Mouse (Mus musculus) kidney, postnatal 0 days (tissue): ENCODE data around the gene Gm11938. TPM values are rescaled to one million over a fixed set of nuclear protein-coding genes. Genes with fewer than 3 reads are reported as not detected.
"Not testable (repeated sequence)": the region's sequence is repeated elsewhere in the genome, so short reads cannot be mapped to it uniquely, and the experiment has no call there.

ENCODE experiments used
- ATAC-seq: fragments of 200-750 bp; cut with Nextera tagmentation; replicated peaks from 2 replicates; pipeline ENCODE4 v1.8.0; 2017; ENCODE audit warnings: low read depth, moderate number of reproducible peaks, moderate TSS enrichment, moderate library complexity; ENCODE audit not compliant: low FRiP score
- DNase-seq: peaks from one replicate; pipeline ENCODE4 v3.0.0-alpha.2; 2016; ENCODE audit warnings: low spot score
- H3K27ac ChIP-seq: fragments of 300-500 bp; sonication (generic); 2 replicates; pipeline ENCODE4 v1.5.1; 2014; ENCODE audit warnings: mild to moderate bottlenecking
- H3K27me3 ChIP-seq: fragments of 300-500 bp; sonication (generic); 2 replicates; pipeline ENCODE4 v1.6.1; 2014; ENCODE audit warnings: low read length, mixed read lengths; ENCODE audit not compliant: insufficient read depth
- H3K36me3 ChIP-seq: fragments of 300-500 bp; sonication (generic); 2 replicates; pipeline ENCODE4 v1.6.1; 2014; ENCODE audit warnings: low read length, mixed read lengths; ENCODE audit not compliant: insufficient read depth
- H3K4me1 ChIP-seq: fragments of 300-500 bp; sonication (generic); replicated peaks from 2 replicates; pipeline ENCODE4 v1.6.1; 2014; ENCODE audit warnings: antibody characterized with exemption, low read length, mixed read lengths; ENCODE audit not compliant: insufficient read depth
- H3K4me2 ChIP-seq: fragments of 300-500 bp; sonication (generic); 2 replicates; pipeline ENCODE4 v1.6.1; 2014; ENCODE audit warnings: mild to moderate bottlenecking, low read length, moderate library complexity, mixed read lengths
- H3K4me3 ChIP-seq: fragments of 300-500 bp; sonication (generic); replicated peaks from 2 replicates; pipeline ENCODE4 v1.5.1; 2014; ENCODE audit warnings: low read depth, low read length
- H3K9ac ChIP-seq: fragments of 300-500 bp; sonication (generic); 2 replicates; pipeline ENCODE4 v1.6.1; 2014; ENCODE audit warnings: low read depth, low read length
- H3K9me3 ChIP-seq: fragments of 300-500 bp; sonication (generic); replicated peaks from 2 replicates; pipeline ENCODE4 v1.6.1; 2016; ENCODE audit warnings: low read length, inconsistent platforms, mixed read lengths
- CTCF ChIP-seq: IDR thresholded peaks from 2 replicates; pipeline ENCODE4 v1.5.1; 2016; ENCODE audit warnings: antibody characterized with exemption, low read depth, mild to moderate bottlenecking, moderate library complexity
- WGBS: fragments of 180-500 bp; shearing (Covaris S2); extraction: QIAGEN DNeasy Blood & Tissue Kit; methylation state at CpG from one replicate; pipeline ENCODE4 v1.1.7; 2014; 5-methylcytosine and 5-hydroxymethylcytosine counted together
- polyA plus RNA-seq: library from polyadenylated mRNA; unstranded; fragments of >200 nt; fragmentation: Nextera tagmentation; extraction: Ambion mirVana; gene quantifications from 2 replicates; pipeline ENCODE4 v1.2.1, GENCODE M21; 2015

Gene Gm11938
- polyA plus RNA-seq, 1 experiment from 2014 or later = not detected

GRCm38 (mm10) chr11:99609126-99609525 lies 6.0 kb upstream of the Gm11938 start:
- WGBS = 84% methylated on average over 1 of the region's 1 CpGs
- H3K9me3 ChIP-seq = no peaks in the 10 kb centered on the region
- no peak for ATAC-seq
- no peaks in the 10 kb centered on the region for H3K4me1 ChIP-seq
- no peak overlapping the region for H3K4me2 ChIP-seq
- H3K4me3 ChIP-seq = no peak overlapping the region
- DNase-seq = no peak
- no peaks in the 10 kb centered on the region for H3K36me3 ChIP-seq
- no peak overlapping the region for H3K27ac ChIP-seq
- TF ChIP-seq CTCF = no peak
- H3K9ac ChIP-seq = no peak overlapping the region
- H3K27me3 ChIP-seq = no peaks in the 10 kb centered on the region

- not testable (repeated sequence) for ATAC-seq, H3K4me3 ChIP-seq, H3K9ac ChIP-seq, H3K27me3 ChIP-seq, H3K4me2 ChIP-seq, DNase-seq, H3K36me3 ChIP-seq, H3K9me3 ChIP-seq, H3K4me1 ChIP-seq, H3K27ac ChIP-seq
- WGBS = 69% methylated on average over 6 of the region's 6 CpGs
These were observed 5.4 kb downstream of the Gm11938 start, which contains the start of gene Krtap9-3 for GRCm38 (mm10) chr11:99597742-99598141. TSS of gene Krtap9-3 (minus strand) at chr11:99598105.

GRCm38 (mm10) chr11:99590981-99591380 lies 12.1 kb downstream of the Gm11938 start, which contains the start of gene Krtap1-3:
TSS of gene Krtap1-3 (minus strand) at chr11:99591339.
- no peak for DNase-seq
- H3K4me3 ChIP-seq = no peak within 1 kb of the TSS
- no peak for TF ChIP-seq CTCF
- H3K4me2 ChIP-seq = no peak within 1 kb of the TSS
- no peaks in the 10 kb centered on the region for H3K27me3 ChIP-seq
- no peaks in the 10 kb centered on the region for H3K4me1 ChIP-seq
- H3K9ac ChIP-seq = no peak within 1 kb of the TSS
- no peak for ATAC-seq
- WGBS = 82% methylated on average over 6 of the region's 6 CpGs
- H3K9me3 ChIP-seq = no peaks in the 10 kb centered on the region
- H3K36me3 ChIP-seq = no peaks in the 10 kb centered on the region
- no peak within 1 kb of the TSS for H3K27ac ChIP-seq

- no peak for DNase-seq
- TF ChIP-seq CTCF = no peak
- Histone ChIP-seq H3K9me3 (no peaks in the 10 kb centered on the region), H3K27me3 (no peaks in the 10 kb centered on the region), H3K4me1 (no peaks in the 10 kb centered on the region), H3K9ac (no peak overlapping the region), H3K36me3 (no peaks in the 10 kb centered on the region), H3K4me3 (no peak overlapping the region), H3K27ac (no peak overlapping the region), H3K4me2 (no peak overlapping the region)
- 87% methylated on average over 7 of the region's 7 CpGs for WGBS
- no peak for ATAC-seq
These were observed 18.0 kb downstream of the Gm11938 start for GRCm38 (mm10) chr11:99585096-99585495.

- TF ChIP-seq CTCF = no peak
- Histone ChIP-seq H3K27ac (no peak within 1 kb of the TSS), H3K36me3 (no peaks in the 10 kb centered on the region), H3K27me3 (no peaks in the 10 kb centered on the region), H3K9ac (no peak within 1 kb of the TSS), H3K4me2 (no peak within 1 kb of the TSS), H3K4me1 (no peaks in the 10 kb centered on the region), H3K4me3 (no peak within 1 kb of the TSS), H3K9me3 (no peaks in the 10 kb centered on the region)
- ATAC-seq = no peak
- DNase-seq = no peak
- 81% methylated on average over 5 of the region's 5 CpGs for WGBS
These were observed 19.8 kb downstream of the Gm11938 start, which contains the start of gene Krtap1-4 for GRCm38 (mm10) chr11:99583245-99583704. TSS of gene Krtap1-4 (minus strand) at chr11:99583654.

- WGBS = 81% methylated on average over 6 of the region's 6 CpGs
- no peak for DNase-seq
- Histone ChIP-seq H3K4me3 (no peak overlapping the region), H3K27ac (no peak overlapping the region), H3K9ac (no peak overlapping the region), H3K4me1 (no peaks in the 10 kb centered on the region), H3K9me3 (no peaks in the 10 kb centered on the region), H3K4me2 (no peak overlapping the region), H3K36me3 (no peaks in the 10 kb centered on the region), H3K27me3 (no peaks in the 10 kb centered on the region)
- TF ChIP-seq CTCF = no peak
- no peak for ATAC-seq
These were observed 21.5 kb downstream of the Gm11938 start for GRCm38 (mm10) chr11:99581564-99581963.

- no peak overlapping the region for H3K9ac ChIP-seq
- H3K4me1 ChIP-seq = no peaks in the 10 kb centered on the region
- no peak overlapping the region for H3K4me3 ChIP-seq
- DNase-seq (no peak), ATAC-seq (no peak)
- no peak overlapping the region for H3K27ac ChIP-seq
- H3K9me3 ChIP-seq = no peaks in the 10 kb centered on the region
- TF ChIP-seq CTCF = no peak
- H3K36me3 ChIP-seq = no peaks in the 10 kb centered on the region
- H3K4me2 ChIP-seq = no peak overlapping the region
- no peaks in the 10 kb centered on the region for H3K27me3 ChIP-seq
- WGBS = 89% methylated on average over 5 of the region's 5 CpGs
These were observed 22.1 kb downstream of the Gm11938 start for GRCm38 (mm10) chr11:99581051-99581450.
